Mouse (Mus musculus): ENCODE results near the gene Krt23.

The Krt23 gene

GRCm38 (mm10) chr11:99448769-99449168 lies 44.2 kb downstream of the Krt23 start:
- no peak for DNase-seq

GRCm38 (mm10) chr11:99441220-99441619 lies 51.7 kb downstream of the Krt23 start:
- peak in 1 of 2 experiments; percentile 65 for DNase-seq

- DNase-seq = no peak
Measured at GRCm38 (mm10) chr11:99439465-99439864, 53.5 kb downstream of the Krt23 start.

GRCm38 (mm10) chr11:99437972-99438371 lies 55.0 kb downstream of the Krt23 start, which contains the start of gene Krt20:
Krt20 (minus strand) TSS chr11:99438150.
- DNase-seq = no peak

GRCm38 (mm10) chr11:99436625-99437024 lies 56.3 kb downstream of the Krt23 start:
- no peak for DNase-seq

- peak; percentile 48 to 76 for DNase-seq
Measured at GRCm38 (mm10) chr11:99430670-99431069, 62.3 kb downstream of the Krt23 start.

All from kidney, postnatal 36 days (tissue).